Mouse (Mus musculus): ENCODE measurements around the gene Ahrr. TPM values are rescaled to one million over a fixed set of nuclear protein-coding genes. Genes with fewer than 3 reads are reported as not detected.
A peak's percentile ranks its signal among the peaks of the same experiment; 100 is the strongest.

Gene Ahrr
- polyA plus RNA-seq, 1 experiment from 2014 or later = 0.89 TPM

- Histone ChIP-seq H3K27me3 (replicated peaks; ENCODE audit: control insufficient read depth, insufficient read depth, low read length) (no peaks in the 10 kb centered on the region), H3K36me3 (ENCODE audit: control insufficient read depth, insufficient read depth, low read length) (peaks cover 16% of the 10 kb centered on the region), H3K9ac (ENCODE audit: low read length) (peak within 1 kb of the TSS; percentile 70), H3K4me1 (ENCODE audit: control insufficient read depth, insufficient read depth, low read length) (peaks cover 18% of the 10 kb centered on the region), H3K4me2 (ENCODE audit: low read length) (peak within 1 kb of the TSS; percentile 74), H3K27ac (ENCODE audit: low read depth, low read length) (peak within 1 kb of the TSS; percentile 81), H3K9me3 (replicated peaks; ENCODE audit: control insufficient read depth, low read length) (no peaks in the 10 kb centered on the region), H3K4me3 (ENCODE audit: low read depth, low read length) (peak within 1 kb of the TSS; percentile 63)
- DNase-seq (ENCODE audit: low spot score) = peak; percentile 91
- peak; percentile 99 for ATAC-seq
- under 1% methylated on average over 39 of the region's 39 CpGs for WGBS
These were observed 83.7 kb downstream of the Ahrr start, which contains the start of gene Exoc3 for GRCm38 (mm10) chr13:74208317-74208985. Gene Exoc3, minus strand, starts transcription at chr13:74208732.

- Histone ChIP-seq H3K36me3 (ENCODE audit: control insufficient read depth, insufficient read depth, low read length) (peaks cover 47% of the 10 kb centered on the region), H3K9me3 (replicated peaks; ENCODE audit: control insufficient read depth, low read length) (no peaks in the 10 kb centered on the region), H3K4me1 (ENCODE audit: control insufficient read depth, insufficient read depth, low read length) (no peaks in the 10 kb centered on the region), H3K9ac (ENCODE audit: low read length) (no peak overlapping the region), H3K4me3 (ENCODE audit: low read depth, low read length) (no peak overlapping the region), H3K27ac (ENCODE audit: low read depth, low read length) (no peak overlapping the region), H3K27me3 (replicated peaks; ENCODE audit: control insufficient read depth, insufficient read depth, low read length) (no peaks in the 10 kb centered on the region), H3K4me2 (ENCODE audit: low read length) (no peak overlapping the region)
- ATAC-seq = no peak
- no peak for DNase-seq (ENCODE audit: low spot score)
- 83% methylated on average over 3 of the region's 3 CpGs for WGBS
These were observed 95.7 kb downstream of the Ahrr start for GRCm38 (mm10) chr13:74196451-74196850.

GRCm38 (mm10) chr13:74192613-74193012 lies 99.5 kb downstream of the Ahrr start:
- DNase-seq (ENCODE audit: low spot score) (peak; percentile 45), ATAC-seq (no peak)
- no peak overlapping the region for H3K4me3 ChIP-seq (ENCODE audit: low read depth, low read length)
- no peaks in the 10 kb centered on the region for H3K9me3 ChIP-seq (replicated peaks; ENCODE audit: control insufficient read depth, low read length)
- peaks cover 58% of the 10 kb centered on the region for H3K36me3 ChIP-seq (ENCODE audit: control insufficient read depth, insufficient read depth, low read length)
- no peaks in the 10 kb centered on the region for H3K27me3 ChIP-seq (replicated peaks; ENCODE audit: control insufficient read depth, insufficient read depth, low read length)
- no peaks in the 10 kb centered on the region for H3K4me1 ChIP-seq (ENCODE audit: control insufficient read depth, insufficient read depth, low read length)
- no peak overlapping the region for H3K27ac ChIP-seq (ENCODE audit: low read depth, low read length)
- no peak overlapping the region for H3K9ac ChIP-seq (ENCODE audit: low read length)
- no peak overlapping the region for H3K4me2 ChIP-seq (ENCODE audit: low read length)
- WGBS = 83% methylated on average over 6 of the region's 6 CpGs

- no peak for DNase-seq (ENCODE audit: low spot score)
- Histone ChIP-seq H3K4me2 (ENCODE audit: low read length) (no peak overlapping the region), H3K27ac (ENCODE audit: low read depth, low read length) (no peak overlapping the region), H3K4me1 (ENCODE audit: control insufficient read depth, insufficient read depth, low read length) (no peaks in the 10 kb centered on the region), H3K4me3 (ENCODE audit: low read depth, low read length) (no peak overlapping the region), H3K27me3 (replicated peaks; ENCODE audit: control insufficient read depth, insufficient read depth, low read length) (no peaks in the 10 kb centered on the region), H3K9me3 (replicated peaks; ENCODE audit: control insufficient read depth, low read length) (no peaks in the 10 kb centered on the region), H3K9ac (ENCODE audit: low read length) (no peak overlapping the region), H3K36me3 (ENCODE audit: control insufficient read depth, insufficient read depth, low read length) (peaks cover 61% of the 10 kb centered on the region)
- ATAC-seq = no peak
- WGBS = 93% methylated on average over 5 of the region's 5 CpGs
These were observed 109.0 kb downstream of the Ahrr start for GRCm38 (mm10) chr13:74183011-74183695.

GRCm38 (mm10) chr13:74172036-74172435 lies 120.1 kb downstream of the Ahrr start:
- 94% methylated on average over 5 of the region's 5 CpGs for WGBS
- H3K27me3 ChIP-seq (replicated peaks; ENCODE audit: control insufficient read depth, insufficient read depth, low read length) = no peaks in the 10 kb centered on the region
- no peak overlapping the region for H3K27ac ChIP-seq (ENCODE audit: low read depth, low read length)
- no peak for DNase-seq (ENCODE audit: low spot score)
- peaks cover 60% of the 10 kb centered on the region for H3K36me3 ChIP-seq (ENCODE audit: control insufficient read depth, insufficient read depth, low read length)
- no peak overlapping the region for H3K4me2 ChIP-seq (ENCODE audit: low read length)
- H3K9me3 ChIP-seq (replicated peaks; ENCODE audit: control insufficient read depth, low read length) = no peaks in the 10 kb centered on the region
- no peak overlapping the region for H3K9ac ChIP-seq (ENCODE audit: low read length)
- H3K4me1 ChIP-seq (ENCODE audit: control insufficient read depth, insufficient read depth, low read length) = no peaks in the 10 kb centered on the region
- no peak overlapping the region for H3K4me3 ChIP-seq (ENCODE audit: low read depth, low read length)
- ATAC-seq = no peak

GRCm38 (mm10) chr13:74169446-74170164 lies 122.5 kb downstream of the Ahrr start:
- Histone ChIP-seq H3K9ac (ENCODE audit: low read length) (no peak overlapping the region), H3K27me3 (replicated peaks; ENCODE audit: control insufficient read depth, insufficient read depth, low read length) (no peaks in the 10 kb centered on the region), H3K36me3 (ENCODE audit: control insufficient read depth, insufficient read depth, low read length) (peaks cover 43% of the 10 kb centered on the region), H3K4me3 (ENCODE audit: low read depth, low read length) (no peak overlapping the region), H3K4me2 (ENCODE audit: low read length) (no peak overlapping the region), H3K27ac (ENCODE audit: low read depth, low read length) (no peak overlapping the region), H3K9me3 (replicated peaks; ENCODE audit: control insufficient read depth, low read length) (no peaks in the 10 kb centered on the region), H3K4me1 (ENCODE audit: control insufficient read depth, insufficient read depth, low read length) (no peaks in the 10 kb centered on the region)
- WGBS = 89% methylated on average over 10 of the region's 10 CpGs
- DNase-seq (ENCODE audit: low spot score) = no peak
- no peak for ATAC-seq

GRCm38 (mm10) chr13:74167492-74167891 lies 124.6 kb downstream of the Ahrr start:
- peaks cover 27% of the 10 kb centered on the region for H3K36me3 ChIP-seq (ENCODE audit: control insufficient read depth, insufficient read depth, low read length)
- H3K9ac ChIP-seq (ENCODE audit: low read length) = no peak overlapping the region
- WGBS = 84% methylated on average over 2 of the region's 2 CpGs
- ATAC-seq (peak; percentile 8; the same call in 1 of the 2 replicates), DNase-seq (ENCODE audit: low spot score) (no peak)
- no peaks in the 10 kb centered on the region for H3K9me3 ChIP-seq (replicated peaks; ENCODE audit: control insufficient read depth, low read length)
- no peak overlapping the region for H3K4me2 ChIP-seq (ENCODE audit: low read length)
- no peak overlapping the region for H3K4me3 ChIP-seq (ENCODE audit: low read depth, low read length)
- H3K27me3 ChIP-seq (replicated peaks; ENCODE audit: control insufficient read depth, insufficient read depth, low read length) = no peaks in the 10 kb centered on the region
- H3K27ac ChIP-seq (ENCODE audit: low read depth, low read length) = no peak overlapping the region
- H3K4me1 ChIP-seq (ENCODE audit: control insufficient read depth, insufficient read depth, low read length) = no peaks in the 10 kb centered on the region

- WGBS = 5% methylated on average over 9 of the region's 9 CpGs
- peak overlapping the region; percentile 44 for H3K4me3 ChIP-seq (ENCODE audit: low read depth, low read length)
- peak overlapping the region; percentile 69 for H3K9ac ChIP-seq (ENCODE audit: low read length)
- ATAC-seq (peak; percentile 71), DNase-seq (ENCODE audit: low spot score) (no peak)
- H3K9me3 ChIP-seq (replicated peaks; ENCODE audit: control insufficient read depth, low read length) = no peaks in the 10 kb centered on the region
- H3K36me3 ChIP-seq (ENCODE audit: control insufficient read depth, insufficient read depth, low read length) = peaks cover 23% of the 10 kb centered on the region
- H3K4me1 ChIP-seq (ENCODE audit: control insufficient read depth, insufficient read depth, low read length) = no peaks in the 10 kb centered on the region
- no peak overlapping the region for H3K27ac ChIP-seq (ENCODE audit: low read depth, low read length)
- H3K4me2 ChIP-seq (ENCODE audit: low read length) = peak overlapping the region; percentile 67
- no peaks in the 10 kb centered on the region for H3K27me3 ChIP-seq (replicated peaks; ENCODE audit: control insufficient read depth, insufficient read depth, low read length)
These were observed 125.1 kb downstream of the Ahrr start for GRCm38 (mm10) chr13:74167057-74167413.

Measured in forebrain, embryonic 14.5 days (tissue).